Mouse (Mus musculus) neural tube, embryonic 14.5 days (tissue): Measurements from ENCODE around the gene Dbr1. TPM values are rescaled to one million over a fixed set of nuclear protein-coding genes. Genes with fewer than 3 reads are reported as not detected.

Source experiments
- ATAC-seq: fragments of 200-750 bp; cut with Nextera tagmentation; 2 replicates; pipeline ENCODE4 v1.8.0; 2017; ENCODE audit warnings: low read depth, mild to moderate bottlenecking, moderate TSS enrichment, moderate library complexity
- H3K27ac ChIP-seq: fragments of 300-500 bp; sonication (generic); 2 replicates; pipeline ENCODE4 v1.5.1; 2014; ENCODE audit warnings: low read depth, mild to moderate bottlenecking, control low read depth, low read length, moderate library complexity, mixed read lengths
- H3K27me3 ChIP-seq: fragments of 300-500 bp; sonication (generic); 2 replicates; pipeline ENCODE4 v1.6.1; 2014; ENCODE audit warnings: low read length; ENCODE audit not compliant: control insufficient read depth, insufficient read depth
- H3K36me3 ChIP-seq: fragments of 300-500 bp; sonication (generic); 2 replicates; pipeline ENCODE4 v1.6.1; 2014; ENCODE audit warnings: low read length, mixed read lengths; ENCODE audit not compliant: control insufficient read depth, insufficient read depth
- H3K4me1 ChIP-seq: fragments of 300-500 bp; sonication (generic); 2 replicates; pipeline ENCODE4 v1.6.1; 2014; ENCODE audit warnings: low read length; ENCODE audit not compliant: control insufficient read depth, insufficient read depth
- H3K4me2 ChIP-seq: fragments of 300-500 bp; sonication (generic); 2 replicates; pipeline ENCODE4 v1.6.1; 2014; ENCODE audit warnings: mild to moderate bottlenecking, low read depth, low read length, control low read depth
- H3K4me3 ChIP-seq: fragments of 300-500 bp; sonication (generic); 2 replicates; pipeline ENCODE4 v1.5.1; 2014; ENCODE audit warnings: low read depth, low read length, control low read depth, mixed read lengths
- H3K9ac ChIP-seq: fragments of 300-500 bp; sonication (generic); replicated peaks from 2 replicates; pipeline ENCODE4 v1.6.1; 2014; ENCODE audit warnings: low read depth, mild to moderate bottlenecking, control low read depth, low read length, mixed read lengths
- H3K9me3 ChIP-seq: fragments of 300-500 bp; sonication (generic); 2 replicates; pipeline ENCODE4 v1.6.1; 2016; ENCODE audit warnings: low read length; ENCODE audit not compliant: control insufficient read depth
- WGBS: fragments of 180-500 bp; shearing (Covaris S2); extraction: QIAGEN DNeasy Blood & Tissue Kit; methylation state at CpG from one replicate; pipeline ENCODE4 v1.1.7; 2014; 5-methylcytosine and 5-hydroxymethylcytosine counted together
- polyA plus RNA-seq: library from polyadenylated mRNA; unstranded; fragments of >200 nt; fragmentation: Nextera tagmentation; extraction: Ambion mirVana; gene quantifications from 2 replicates; pipeline ENCODE4 v1.2.1, GENCODE M21; 2014

Dbr1 gene
- 22.8 and 23.4 TPM in 2 replicates for polyA plus RNA-seq

DNA sequence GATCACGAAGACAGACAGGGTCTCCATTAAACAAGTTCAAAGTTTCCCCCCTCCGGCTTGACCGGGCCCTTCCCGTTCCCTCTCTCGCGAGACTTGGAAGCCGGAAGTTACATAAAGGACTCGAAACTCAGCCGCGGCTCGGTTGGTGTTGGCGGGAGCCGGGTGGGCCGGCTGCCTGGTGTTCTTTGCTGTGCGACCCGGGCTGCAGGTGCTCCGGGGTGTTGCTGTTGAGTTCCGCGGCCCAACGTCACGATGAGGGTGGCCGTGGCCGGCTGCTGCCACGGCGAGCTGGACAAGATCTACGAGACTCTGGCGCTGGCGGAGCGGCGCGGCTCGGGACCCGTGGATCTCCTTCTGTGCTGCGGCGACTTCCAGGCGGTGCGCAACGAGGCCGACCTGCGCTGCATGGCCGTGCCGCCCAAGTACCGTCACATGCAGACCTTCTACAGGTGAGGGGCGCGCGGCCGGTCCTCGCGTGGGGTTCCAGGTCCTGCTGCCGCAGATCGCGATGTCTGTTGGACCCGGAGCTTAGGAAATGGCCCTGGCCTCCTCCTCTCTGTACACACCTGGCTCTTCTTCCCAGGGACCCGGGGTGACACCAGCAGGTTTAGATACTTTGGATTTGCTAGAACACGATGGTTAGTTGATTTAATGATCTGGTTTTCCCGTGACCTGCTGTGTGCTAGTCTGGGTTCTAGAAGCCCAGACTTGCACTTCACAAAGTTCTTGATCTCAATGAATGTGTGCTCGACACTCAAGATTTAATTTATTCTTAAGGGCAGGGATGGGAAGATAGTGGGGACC is at the start of gene Dbr1:
TSS of gene Dbr1 (plus strand) at position 123 of the 804 bp plus-strand sequence.
- H3K4me3 ChIP-seq: peak within 1 kb of the TSS; percentile 90
- peak within 1 kb of the TSS; percentile 62 for H3K4me2 ChIP-seq
- peak; percentile 97 for ATAC-seq
- H3K27ac ChIP-seq: peak within 1 kb of the TSS; percentile 72
- no peaks in the 10 kb centered on the region for H3K36me3 ChIP-seq
- peaks cover 7% of the 10 kb centered on the region; the same call in 1 of the 2 replicates for H3K4me1 ChIP-seq
- peak within 1 kb of the TSS; percentile 82 for H3K9ac ChIP-seq
- WGBS: under 1% methylated on average over 57 of the region's 57 CpGs
- H3K27me3 ChIP-seq: no peaks in the 10 kb centered on the region
- H3K9me3 ChIP-seq: no peaks in the 10 kb centered on the region

DNA sequence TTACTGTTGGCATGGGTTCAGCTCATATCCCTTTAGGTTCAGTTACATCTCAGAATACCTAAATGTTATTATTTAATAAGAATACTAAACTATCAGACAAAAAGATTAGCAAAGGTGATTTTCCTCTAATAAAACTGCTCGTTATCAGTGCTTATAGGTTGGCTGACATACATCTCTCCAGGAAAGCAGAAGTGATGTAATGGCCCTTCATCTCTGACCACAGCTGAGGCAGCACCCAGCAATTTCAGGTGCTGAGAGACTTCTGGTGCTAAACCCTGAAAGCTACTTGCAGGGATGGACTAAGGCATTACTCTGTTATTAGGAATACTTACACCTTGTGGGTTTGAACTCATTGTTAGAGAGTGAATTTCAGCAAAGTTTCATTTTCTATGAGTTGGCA is 43.7 kb upstream of the Dbr1 start:
- no peak for ATAC-seq
- no peak overlapping the region for H3K9ac ChIP-seq
- no peak overlapping the region for H3K27ac ChIP-seq
- no peak overlapping the region for H3K4me2 ChIP-seq
- no peaks in the 10 kb centered on the region for H3K4me1 ChIP-seq
- H3K27me3 ChIP-seq: no peaks in the 10 kb centered on the region
- H3K36me3 ChIP-seq: peaks cover 50% of the 10 kb centered on the region
- no peak overlapping the region for H3K4me3 ChIP-seq
- 100% methylated on average over 1 of the region's 1 CpGs for WGBS
- H3K9me3 ChIP-seq: no peaks in the 10 kb centered on the region

DNA sequence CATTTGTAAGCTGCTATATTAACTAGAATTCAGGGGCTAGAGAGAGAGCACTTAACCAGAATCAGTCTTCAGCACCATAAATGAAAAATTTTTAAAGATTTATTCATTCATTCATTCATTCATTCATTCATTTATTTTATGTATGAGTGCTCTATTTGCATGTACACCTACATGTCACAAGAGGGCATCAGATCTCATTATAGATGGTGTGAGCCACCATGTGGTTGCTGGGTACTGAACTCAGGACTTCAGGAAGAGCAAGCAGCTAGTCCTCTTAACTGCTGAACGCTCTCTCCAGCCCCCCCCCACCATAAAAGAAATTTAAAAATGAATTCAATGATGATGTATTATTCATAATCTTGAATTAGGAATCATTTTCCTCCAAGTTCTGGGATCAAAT is 29.3 kb upstream of the Dbr1 start:
- WGBS: 94% methylated on average over 1 of the region's 1 CpGs
- ATAC-seq: no peak

DNA sequence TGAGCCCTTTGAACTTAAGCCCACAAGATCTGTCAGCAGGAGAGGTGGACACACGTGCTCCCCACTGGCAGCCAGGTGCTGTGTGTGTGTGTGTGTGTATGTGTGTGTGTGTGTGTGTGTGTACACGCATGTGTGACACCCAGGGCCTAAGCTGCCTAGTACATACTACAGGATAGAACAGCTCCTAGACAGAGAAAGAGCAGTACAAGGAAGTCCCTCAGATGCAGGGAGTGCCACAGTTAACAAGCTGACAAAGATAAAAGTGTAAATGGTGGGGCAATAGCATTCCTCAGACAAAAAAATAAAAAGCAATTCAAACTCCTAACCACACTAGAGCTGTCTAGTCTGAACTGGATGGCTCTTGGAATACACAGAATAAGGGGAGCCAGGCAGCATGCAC is 23.5 kb upstream of the Dbr1 start:
- no peak overlapping the region for H3K4me2 ChIP-seq
- 60% methylated on average over 2 of the region's 2 CpGs for WGBS
- H3K36me3 ChIP-seq: no peaks in the 10 kb centered on the region
- no peak for ATAC-seq
- H3K27ac ChIP-seq: no peak overlapping the region
- no peaks in the 10 kb centered on the region for H3K27me3 ChIP-seq
- no peaks in the 10 kb centered on the region for H3K4me1 ChIP-seq
- no peak overlapping the region for H3K4me3 ChIP-seq
- H3K9ac ChIP-seq: no peak overlapping the region
- no peaks in the 10 kb centered on the region for H3K9me3 ChIP-seq

More for the DNA sequence above, 29.3 kb upstream of the Dbr1 start:
- Histone ChIP-seq H3K4me2 (no peak overlapping the region), H3K36me3 (no peaks in the 10 kb centered on the region), H3K4me3 (no peak overlapping the region), H3K9ac (no peak overlapping the region), H3K27me3 (no peaks in the 10 kb centered on the region), H3K27ac (no peak overlapping the region), H3K4me1 (no peaks in the 10 kb centered on the region), H3K9me3 (no peaks in the 10 kb centered on the region)

DNA sequence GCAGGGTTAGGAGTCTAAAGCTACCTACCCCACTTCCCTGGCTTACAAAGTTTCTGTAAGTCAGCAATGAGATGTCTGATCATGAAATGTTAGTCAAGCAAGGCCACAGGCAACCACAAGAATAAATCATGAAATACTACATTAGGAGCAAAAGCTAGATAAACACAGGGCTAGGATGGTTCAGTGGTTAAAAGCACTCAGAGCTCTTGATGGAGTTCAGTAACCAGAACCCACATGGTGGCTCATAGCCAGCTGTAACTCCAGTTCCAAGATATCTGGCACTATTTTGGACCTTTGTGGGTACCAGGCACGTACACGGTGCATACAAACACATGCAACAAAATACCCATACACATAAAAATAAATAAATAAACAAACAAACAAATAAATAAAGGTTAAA is 22.6 kb upstream of the Dbr1 start:
- no peak for ATAC-seq

DNA sequence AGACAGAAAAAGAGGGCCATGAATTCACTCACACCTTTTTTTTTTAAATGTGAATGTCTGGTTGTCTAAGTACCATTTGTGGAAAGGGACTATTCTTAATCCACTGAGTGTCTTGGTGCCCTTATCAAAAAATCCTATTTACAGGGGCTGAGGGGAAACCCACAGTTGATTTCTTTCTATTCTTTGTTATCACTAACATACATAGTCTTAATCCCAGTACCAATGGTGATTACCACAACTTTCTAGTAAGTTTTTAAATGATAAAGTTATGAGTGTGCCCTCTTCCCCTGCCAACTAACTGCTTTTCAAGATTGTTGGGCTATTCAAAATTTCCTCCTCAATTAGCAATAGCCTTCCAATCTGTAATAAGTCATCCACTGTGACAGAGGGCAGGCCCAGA is 21.5 kb upstream of the Dbr1 start:
- no peaks in the 10 kb centered on the region for H3K9me3 ChIP-seq
- H3K4me2 ChIP-seq: no peak overlapping the region
- H3K4me1 ChIP-seq: no peaks in the 10 kb centered on the region
- no peak overlapping the region for H3K27ac ChIP-seq
- no peak overlapping the region for H3K9ac ChIP-seq
- no peak for ATAC-seq
- no peaks in the 10 kb centered on the region for H3K27me3 ChIP-seq
- no peak overlapping the region for H3K4me3 ChIP-seq
- no peaks in the 10 kb centered on the region for H3K36me3 ChIP-seq

More for the DNA sequence above, 22.6 kb upstream of the Dbr1 start:
- H3K4me3 ChIP-seq: no peak overlapping the region
- H3K4me2 ChIP-seq: no peak overlapping the region
- H3K27ac ChIP-seq: no peak overlapping the region
- no peak overlapping the region for H3K9ac ChIP-seq
- no peaks in the 10 kb centered on the region for H3K27me3 ChIP-seq
- 88% methylated on average over 2 of the region's 2 CpGs for WGBS
- no peaks in the 10 kb centered on the region for H3K9me3 ChIP-seq
- no peaks in the 10 kb centered on the region for H3K36me3 ChIP-seq
- H3K4me1 ChIP-seq: no peaks in the 10 kb centered on the region

DNA sequence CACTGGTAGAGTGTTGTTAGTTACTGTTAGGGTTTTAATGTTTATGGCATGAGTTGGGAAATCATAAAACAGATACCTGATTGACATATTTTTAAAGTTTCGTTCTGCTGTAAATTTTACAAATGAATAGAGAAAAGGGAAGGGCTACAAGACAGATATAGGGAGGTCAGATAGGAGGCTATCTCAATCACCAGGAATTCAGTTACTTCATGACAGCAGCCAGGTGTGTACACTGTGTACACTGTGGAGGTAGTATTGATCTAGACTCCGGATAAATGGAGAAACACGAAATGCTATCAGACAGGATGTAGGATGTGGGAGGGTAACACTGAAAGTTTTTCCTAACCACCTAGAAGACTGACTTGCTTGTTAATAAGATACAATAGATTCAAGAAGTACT is 20.3 kb upstream of the Dbr1 start:
- ATAC-seq: no peak
- Histone ChIP-seq H3K36me3 (no peaks in the 10 kb centered on the region), H3K4me2 (no peak overlapping the region), H3K4me3 (no peak overlapping the region), H3K9me3 (no peaks in the 10 kb centered on the region), H3K4me1 (no peaks in the 10 kb centered on the region), H3K9ac (no peak overlapping the region), H3K27ac (no peak overlapping the region), H3K27me3 (no peaks in the 10 kb centered on the region)
- 95% methylated on average over 3 of the region's 3 CpGs for WGBS

DNA sequence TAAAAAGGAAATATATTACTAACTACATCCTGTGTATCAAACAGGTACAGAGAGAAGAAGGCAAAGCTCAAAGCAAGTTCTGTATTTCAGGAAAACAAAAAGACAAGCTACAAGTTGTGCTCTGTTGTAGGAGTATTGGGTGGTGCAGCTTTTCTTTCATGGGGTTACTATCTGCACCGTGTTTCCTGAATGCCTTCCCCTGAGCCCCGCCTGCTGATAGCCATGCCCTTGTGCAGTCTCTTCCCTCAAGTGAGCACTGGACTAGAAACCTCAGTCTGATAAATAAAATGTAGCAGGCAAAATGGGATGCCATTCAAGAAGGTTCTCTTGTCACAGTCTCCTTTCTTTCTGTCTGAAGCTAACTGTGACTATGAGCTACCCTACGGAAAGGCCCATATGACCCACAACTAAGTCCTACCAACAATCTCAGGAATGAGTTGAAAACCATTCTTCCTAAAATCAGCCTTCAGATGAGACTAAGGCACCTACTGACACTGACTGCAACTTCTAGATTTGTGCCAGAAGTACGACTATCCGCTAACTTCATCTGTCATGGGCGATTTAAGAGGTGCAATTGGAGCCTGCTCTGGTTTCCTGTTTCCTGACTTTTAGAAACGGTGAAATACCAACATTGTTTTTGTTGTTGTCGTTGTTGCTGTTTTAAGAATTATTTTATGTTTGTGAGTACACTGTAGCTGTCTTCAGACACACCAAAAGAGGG is 17.9 kb upstream of the Dbr1 start:
- Histone ChIP-seq H3K27me3 (no peaks in the 10 kb centered on the region), H3K4me2 (no peak overlapping the region), H3K9me3 (no peaks in the 10 kb centered on the region), H3K9ac (no peak overlapping the region), H3K27ac (no peak overlapping the region), H3K36me3 (no peaks in the 10 kb centered on the region), H3K4me3 (no peak overlapping the region), H3K4me1 (no peaks in the 10 kb centered on the region)
- WGBS: 92% methylated on average over 8 of the region's 8 CpGs
- ATAC-seq: no peak

DNA sequence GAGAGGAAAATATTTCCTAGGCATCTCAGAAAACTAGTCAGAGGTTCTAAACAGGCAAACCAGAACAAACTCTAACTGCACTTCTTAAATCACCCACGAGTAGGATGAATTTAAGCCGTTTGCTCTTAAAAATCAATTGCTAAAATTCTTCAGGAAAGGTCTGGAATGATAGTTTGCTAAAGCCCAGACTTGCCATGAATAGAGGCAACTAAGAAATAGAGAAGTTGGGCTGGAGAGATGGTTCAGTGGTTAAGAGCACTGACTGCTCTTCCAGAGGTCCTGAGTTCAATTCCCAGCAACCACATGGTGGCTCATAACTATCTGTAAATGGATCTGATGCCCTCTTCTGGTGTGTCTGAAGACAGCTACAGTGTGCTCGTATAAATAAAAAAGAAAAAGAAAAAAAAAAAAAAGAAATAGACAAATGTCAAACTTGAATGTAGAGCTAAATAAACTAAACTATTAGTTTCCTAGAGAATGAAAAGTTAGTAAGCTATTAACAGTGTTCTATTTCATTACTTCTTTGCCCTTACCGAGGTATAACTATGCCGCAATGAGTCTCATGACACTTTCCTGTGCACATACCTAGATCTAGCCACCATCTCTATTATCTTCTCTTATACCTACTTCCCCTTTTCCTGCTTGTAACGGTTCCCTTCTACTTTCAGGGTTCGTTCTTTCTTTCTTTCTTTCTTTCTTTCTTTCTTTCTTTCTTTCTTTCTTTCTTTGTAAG is 16.6 kb upstream of the Dbr1 start:
- Histone ChIP-seq H3K9ac (no peak overlapping the region), H3K27me3 (no peaks in the 10 kb centered on the region), H3K9me3 (no peaks in the 10 kb centered on the region), H3K4me3 (no peak overlapping the region), H3K4me2 (no peak overlapping the region), H3K36me3 (no peaks in the 10 kb centered on the region), H3K4me1 (no peaks in the 10 kb centered on the region), H3K27ac (no peak overlapping the region)
- ATAC-seq: no peak
- WGBS: 92% methylated on average over 7 of the region's 7 CpGs
